Mouse (Mus musculus) midbrain, postnatal 0 days (tissue): ENCODE data around the gene Usp43. TPM values are rescaled to one million over a fixed set of nuclear protein-coding genes. Genes with fewer than 3 reads are reported as not detected.

Source experiments
- ATAC-seq: fragments of 200-750 bp; cut with Nextera tagmentation; 2 replicates; pipeline ENCODE4 v1.8.0; 2017; ENCODE audit warnings: moderate number of reproducible peaks, mild to moderate bottlenecking, moderate TSS enrichment, moderate library complexity; ENCODE audit not compliant: low FRiP score
- DNase-seq: peaks from one replicate; pipeline ENCODE4 v3.0.0-alpha.2; 2015; ENCODE audit warnings: low spot score
- H3K27ac ChIP-seq: fragments of 300-500 bp; sonication (generic); 2 replicates; pipeline ENCODE4 v1.5.1; 2014; ENCODE audit warnings: low read depth, mild to moderate bottlenecking, low read length, mixed read lengths
- H3K27me3 ChIP-seq: fragments of 300-500 bp; sonication (generic); 2 replicates; pipeline ENCODE4 v1.6.1; 2014; ENCODE audit warnings: low read length, control low read depth, mixed read lengths; ENCODE audit not compliant: insufficient read depth
- H3K36me3 ChIP-seq: fragments of 300-500 bp; sonication (generic); 2 replicates; pipeline ENCODE4 v1.6.1; 2014; ENCODE audit warnings: low read length, control low read depth, mixed read lengths; ENCODE audit not compliant: insufficient read depth
- H3K4me1 ChIP-seq: fragments of 300-500 bp; sonication (generic); 2 replicates; pipeline ENCODE4 v1.6.1; 2014; ENCODE audit warnings: mild to moderate bottlenecking, control low read depth, antibody characterized with exemption, low read length, mixed read lengths; ENCODE audit not compliant: insufficient read depth
- H3K4me2 ChIP-seq: fragments of 300-500 bp; sonication (generic); 2 replicates; pipeline ENCODE4 v1.6.1; 2014; ENCODE audit warnings: low read depth, mild to moderate bottlenecking, low read length, mixed read lengths; ENCODE audit not compliant: poor library complexity, severe bottlenecking
- H3K4me3 ChIP-seq: fragments of 300-500 bp; sonication (generic); 2 replicates; pipeline ENCODE4 v1.5.1; 2014; ENCODE audit warnings: low read depth, mild to moderate bottlenecking, low read length, moderate library complexity
- H3K9ac ChIP-seq: fragments of 300-500 bp; sonication (generic); replicated peaks from 2 replicates; pipeline ENCODE4 v1.6.1; 2014; ENCODE audit warnings: mild to moderate bottlenecking, low read length, moderate library complexity, mixed read lengths; ENCODE audit not compliant: poor library complexity, severe bottlenecking
- H3K9me3 ChIP-seq: fragments of 300-500 bp; sonication (generic); 2 replicates; pipeline ENCODE4 v1.6.1; 2016; ENCODE audit warnings: low read length, control low read depth
- CTCF ChIP-seq: IDR thresholded peaks from 2 replicates; pipeline ENCODE4 v1.5.1; 2016; ENCODE audit warnings: antibody characterized with exemption, mild to moderate bottlenecking
- WGBS: fragments of 180-500 bp; shearing (Covaris S2); extraction: QIAGEN DNeasy Blood & Tissue Kit; methylation state at CpG from one replicate; pipeline ENCODE4 v1.1.7; 2014; 5-methylcytosine and 5-hydroxymethylcytosine counted together
- polyA plus RNA-seq: library from polyadenylated mRNA; unstranded; fragments of >200 nt; fragmentation: Nextera tagmentation; extraction: Ambion mirVana; gene quantifications from 2 replicates; pipeline ENCODE4 v1.2.1, GENCODE M21; 2015
- total RNA-seq: library from RNA; depleted of rRNA; stranded (reverse); fragments of >200 nt; gene quantifications from 2 replicates; pipeline ENCODE4 v1.2.3, GENCODE M21; 2014; rRNA removed

The Usp43 gene
- total and polyA plus RNA-seq, 2 experiments from 2014 or later: 0.67 to 1.8 TPM

GRCm38 (mm10) chr11:67811535-67811934, 110.4 kb downstream of the Usp43 start:
- H3K9ac ChIP-seq: no peak overlapping the region
- H3K27ac ChIP-seq: no peak overlapping the region
- H3K4me2 ChIP-seq: no peak overlapping the region
- H3K4me1 ChIP-seq: no peaks in the 10 kb centered on the region
- H3K36me3 ChIP-seq: no peaks in the 10 kb centered on the region
- ATAC-seq: no peak
- H3K27me3 ChIP-seq: no peaks in the 10 kb centered on the region
- peak; percentile 22 for DNase-seq
- H3K4me3 ChIP-seq: no peak overlapping the region
- H3K9me3 ChIP-seq: no peaks in the 10 kb centered on the region
- TF ChIP-seq CTCF: peak; percentile 42
- 82% methylated on average over 6 of the region's 6 CpGs for WGBS

GRCm38 (mm10) chr11:67808051-67808450, 113.9 kb downstream of the Usp43 start:
- ATAC-seq: no peak
- no peaks in the 10 kb centered on the region for H3K9me3 ChIP-seq
- H3K4me2 ChIP-seq: no peak overlapping the region
- H3K4me3 ChIP-seq: no peak overlapping the region
- no peak for DNase-seq
- no peaks in the 10 kb centered on the region for H3K4me1 ChIP-seq
- H3K27ac ChIP-seq: no peak overlapping the region
- WGBS: 79% methylated on average over 5 of the region's 5 CpGs
- H3K9ac ChIP-seq: no peak overlapping the region
- peak; percentile 23; the same call in 1 of the 2 replicates for TF ChIP-seq CTCF
- no peaks in the 10 kb centered on the region for H3K36me3 ChIP-seq
- H3K27me3 ChIP-seq: no peaks in the 10 kb centered on the region

- H3K36me3 ChIP-seq: no peaks in the 10 kb centered on the region
- no peaks in the 10 kb centered on the region for H3K9me3 ChIP-seq
- no peak for ATAC-seq
- H3K4me2 ChIP-seq: no peak overlapping the region
- no peaks in the 10 kb centered on the region for H3K4me1 ChIP-seq
- no peak overlapping the region for H3K9ac ChIP-seq
- H3K4me3 ChIP-seq: no peak overlapping the region
- H3K27ac ChIP-seq: no peak overlapping the region
- WGBS: 88% methylated on average over 11 of the region's 11 CpGs
- no peak for DNase-seq
- TF ChIP-seq CTCF: no peak
- H3K27me3 ChIP-seq: no peaks in the 10 kb centered on the region
Measured at GRCm38 (mm10) chr11:67806832-67807597, 114.9 kb downstream of the Usp43 start.

GRCm38 (mm10) chr11:67805538-67805937, 116.4 kb downstream of the Usp43 start:
- ATAC-seq: no peak
- no peak overlapping the region for H3K9ac ChIP-seq
- H3K4me3 ChIP-seq: no peak overlapping the region
- no peaks in the 10 kb centered on the region for H3K4me1 ChIP-seq
- no peaks in the 10 kb centered on the region for H3K27me3 ChIP-seq
- 97% methylated on average over 1 of the region's 1 CpGs for WGBS
- no peaks in the 10 kb centered on the region for H3K36me3 ChIP-seq
- no peak overlapping the region for H3K27ac ChIP-seq
- TF ChIP-seq CTCF: peak; percentile 26; the same call in 1 of the 2 replicates
- DNase-seq: no peak
- no peaks in the 10 kb centered on the region for H3K9me3 ChIP-seq
- no peak overlapping the region for H3K4me2 ChIP-seq

Other genes with a start within 250 kb of the Usp43 start
- not detected in 2 replicates for gene Rcvrn, start 226.8 kb downstream of the Usp43 start, total RNA-seq
- not detected in 2 replicates for gene Rcvrn, start 226.8 kb downstream of the Usp43 start, polyA plus RNA-seq
- gene Glp2r, start 151.0 kb downstream of the Usp43 start, total RNA-seq: 0.11 TPM in 1 of 2 replicates, not detected in the other
- 0.07 and 0.15 TPM in 2 replicates for gene Glp2r, start 151.0 kb downstream of the Usp43 start, polyA plus RNA-seq
- not detected in 2 replicates for gene Gsg1l2, start 147.5 kb downstream of the Usp43 start, total RNA-seq
- gene Gsg1l2, start 147.5 kb downstream of the Usp43 start, polyA plus RNA-seq: not detected in 2 replicates
- gene Dhrs7c, start 124.0 kb downstream of the Usp43 start, total RNA-seq: not detected in 2 replicates
- 0.23 TPM in 1 of 2 replicates, not detected in the other for gene Dhrs7c, start 124.0 kb downstream of the Usp43 start, polyA plus RNA-seq
- gene Cfap52, start 43.5 kb upstream of the Usp43 start, total RNA-seq: 3.8 TPM in 2 replicates
- gene Cfap52, start 43.5 kb upstream of the Usp43 start, polyA plus RNA-seq: 2.7 and 3.2 TPM in 2 replicates
- 13.2 and 22.4 TPM in 2 replicates for gene Stx8, start 44.0 kb upstream of the Usp43 start, total RNA-seq
- 59.0 and 63.6 TPM in 2 replicates for gene Stx8, start 44.0 kb upstream of the Usp43 start, polyA plus RNA-seq